Mouse (Mus musculus): Measurements from ENCODE around the gene Tcea2. TPM values are rescaled to one million over a fixed set of nuclear protein-coding genes. Genes with fewer than 3 reads are reported as not detected.

Tcea2 gene
- polyA plus RNA-seq, 1 experiment from 2014 or later, result 12.1 TPM

- ATAC-seq (replicated peaks; ENCODE audit: low FRiP score) (no peak), DNase-seq (ENCODE audit: low spot score) (no peak)
Observed at GRCm38 (mm10) chr2:181653523-181653922, 26.6 kb upstream of the Tcea2 start.

DNA sequence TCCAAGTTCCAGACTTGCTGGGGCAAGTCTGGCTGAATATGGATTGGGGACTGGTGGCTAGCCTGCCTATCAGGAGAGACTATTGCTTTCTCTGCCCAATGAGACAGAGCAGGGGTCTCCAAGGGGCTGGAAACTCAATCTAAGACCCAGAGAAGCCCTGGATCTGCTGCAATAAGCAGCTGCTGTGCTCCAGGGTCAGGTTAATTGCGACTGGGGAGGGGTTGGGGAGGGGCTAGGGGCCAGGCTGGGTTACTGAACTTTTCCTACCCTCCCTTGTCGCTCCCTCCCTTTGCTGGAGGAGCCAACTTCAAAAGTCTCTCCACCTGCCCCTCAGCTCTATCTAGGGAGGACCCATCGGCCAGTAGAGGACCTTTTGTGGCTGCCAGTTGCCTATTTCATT, 23.4 kb upstream of the Tcea2 start, which contains the start of gene Gm29797:
Gene Gm29797, plus strand, starts transcription at position 301 of the 400 bp plus-strand sequence.
- Histone ChIP-seq H3K4me3 (ENCODE audit: low read depth, low read length) (no peak within 1 kb of the TSS), H3K4me2 (no peak within 1 kb of the TSS), H3K9ac (ENCODE audit: low read depth, low read length) (no peak within 1 kb of the TSS), H3K27ac (ENCODE audit: low read depth, low read length) (no peak within 1 kb of the TSS), H3K9me3 (ENCODE audit: control insufficient read depth, low read length) (no peaks in the 10 kb centered on the region), H3K36me3 (ENCODE audit: control insufficient read depth, insufficient read depth, low read length) (peaks cover 21% of the 10 kb centered on the region), H3K4me1 (replicated peaks; ENCODE audit: control insufficient read depth, insufficient read depth, low read length) (peaks cover 3% of the 10 kb centered on the region), H3K27me3 (replicated peaks; ENCODE audit: control insufficient read depth, insufficient read depth, low read length) (no peaks in the 10 kb centered on the region)
- no peak for ATAC-seq (replicated peaks; ENCODE audit: low FRiP score)
- DNase-seq (ENCODE audit: low spot score), result no peak
- 76% methylated on average over 3 of the region's 3 CpGs for WGBS

More at GRCm38 (mm10) chr2:181653523-181653922, 26.6 kb upstream of the Tcea2 start:
- 87% methylated on average over 1 of the region's 1 CpGs for WGBS
- Histone ChIP-seq H3K9me3 (ENCODE audit: control insufficient read depth, low read length) (no peaks in the 10 kb centered on the region), H3K36me3 (ENCODE audit: control insufficient read depth, insufficient read depth, low read length) (peaks cover 45% of the 10 kb centered on the region), H3K9ac (ENCODE audit: low read depth, low read length) (no peak overlapping the region), H3K4me3 (ENCODE audit: low read depth, low read length) (no peak overlapping the region), H3K4me1 (replicated peaks; ENCODE audit: control insufficient read depth, insufficient read depth, low read length) (no peaks in the 10 kb centered on the region), H3K4me2 (no peak overlapping the region), H3K27me3 (replicated peaks; ENCODE audit: control insufficient read depth, insufficient read depth, low read length) (no peaks in the 10 kb centered on the region), H3K27ac (ENCODE audit: low read depth, low read length) (no peak overlapping the region)

DNA sequence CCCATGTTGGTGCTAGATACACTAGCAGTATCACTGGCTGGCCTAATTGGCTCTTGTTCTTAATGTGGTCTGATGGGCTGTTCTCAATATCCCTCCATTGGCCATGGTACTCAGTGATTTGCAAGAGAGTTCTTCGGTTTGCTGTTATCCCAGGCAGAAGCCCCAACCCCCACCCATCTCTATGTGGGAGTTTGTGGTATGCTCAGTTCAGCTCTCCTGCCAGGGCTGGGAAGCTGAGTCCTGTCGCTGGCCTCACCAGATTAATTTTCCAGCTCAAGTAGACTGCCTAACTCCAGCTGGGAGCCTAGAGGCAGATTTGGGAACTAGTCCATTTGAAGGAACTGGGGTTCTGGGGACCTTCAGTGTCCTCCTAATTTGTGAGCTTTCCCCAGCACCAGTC, 22.7 kb upstream of the Tcea2 start:
- H3K4me3 ChIP-seq (ENCODE audit: low read depth, low read length), result no peak overlapping the region
- peaks cover 15% of the 10 kb centered on the region for H3K36me3 ChIP-seq (ENCODE audit: control insufficient read depth, insufficient read depth, low read length)
- no peak overlapping the region for H3K9ac ChIP-seq (ENCODE audit: low read depth, low read length)
- H3K27me3 ChIP-seq (replicated peaks; ENCODE audit: control insufficient read depth, insufficient read depth, low read length), result no peaks in the 10 kb centered on the region
- DNase-seq (ENCODE audit: low spot score) (no peak), ATAC-seq (replicated peaks; ENCODE audit: low FRiP score) (no peak)
- no peak overlapping the region for H3K4me2 ChIP-seq
- peaks cover 4% of the 10 kb centered on the region for H3K4me1 ChIP-seq (replicated peaks; ENCODE audit: control insufficient read depth, insufficient read depth, low read length)
- H3K9me3 ChIP-seq (ENCODE audit: control insufficient read depth, low read length), result no peaks in the 10 kb centered on the region
- H3K27ac ChIP-seq (ENCODE audit: low read depth, low read length), result no peak overlapping the region
- WGBS, result 61% methylated on average over 2 of the region's 2 CpGs

DNA sequence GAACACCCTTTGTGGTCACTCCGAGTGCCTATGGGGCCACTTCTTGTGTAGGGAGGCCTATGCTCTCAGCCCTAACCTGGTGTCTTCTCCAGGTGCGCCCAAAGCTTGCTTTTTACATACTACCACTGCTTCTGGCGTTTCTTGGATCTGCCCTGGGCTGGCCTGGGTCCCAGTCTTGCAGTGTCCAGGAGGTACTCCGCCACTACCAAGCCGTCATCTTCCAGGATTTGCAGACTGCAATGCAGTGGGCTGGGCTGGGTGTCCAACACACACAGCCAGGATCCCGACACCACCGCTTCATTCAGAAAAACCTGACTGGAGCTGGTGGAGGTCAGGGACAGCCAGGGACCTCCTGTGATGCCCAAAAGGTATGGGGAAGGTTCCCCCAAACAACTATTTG, 21.6 kb upstream of the Tcea2 start:
- 85% methylated on average over 7 of the region's 7 CpGs for WGBS
- no peak overlapping the region for H3K9ac ChIP-seq (ENCODE audit: low read depth, low read length)
- ATAC-seq (replicated peaks; ENCODE audit: low FRiP score) (no peak), DNase-seq (ENCODE audit: low spot score) (no peak)
- H3K4me2 ChIP-seq, result no peak overlapping the region
- H3K9me3 ChIP-seq (ENCODE audit: control insufficient read depth, low read length), result no peaks in the 10 kb centered on the region
- H3K27me3 ChIP-seq (replicated peaks; ENCODE audit: control insufficient read depth, insufficient read depth, low read length), result no peaks in the 10 kb centered on the region
- H3K4me1 ChIP-seq (replicated peaks; ENCODE audit: control insufficient read depth, insufficient read depth, low read length), result peaks cover 11% of the 10 kb centered on the region
- peaks cover 12% of the 10 kb centered on the region for H3K36me3 ChIP-seq (ENCODE audit: control insufficient read depth, insufficient read depth, low read length)
- H3K4me3 ChIP-seq (ENCODE audit: low read depth, low read length), result no peak overlapping the region
- H3K27ac ChIP-seq (ENCODE audit: low read depth, low read length), result no peak overlapping the region

DNA sequence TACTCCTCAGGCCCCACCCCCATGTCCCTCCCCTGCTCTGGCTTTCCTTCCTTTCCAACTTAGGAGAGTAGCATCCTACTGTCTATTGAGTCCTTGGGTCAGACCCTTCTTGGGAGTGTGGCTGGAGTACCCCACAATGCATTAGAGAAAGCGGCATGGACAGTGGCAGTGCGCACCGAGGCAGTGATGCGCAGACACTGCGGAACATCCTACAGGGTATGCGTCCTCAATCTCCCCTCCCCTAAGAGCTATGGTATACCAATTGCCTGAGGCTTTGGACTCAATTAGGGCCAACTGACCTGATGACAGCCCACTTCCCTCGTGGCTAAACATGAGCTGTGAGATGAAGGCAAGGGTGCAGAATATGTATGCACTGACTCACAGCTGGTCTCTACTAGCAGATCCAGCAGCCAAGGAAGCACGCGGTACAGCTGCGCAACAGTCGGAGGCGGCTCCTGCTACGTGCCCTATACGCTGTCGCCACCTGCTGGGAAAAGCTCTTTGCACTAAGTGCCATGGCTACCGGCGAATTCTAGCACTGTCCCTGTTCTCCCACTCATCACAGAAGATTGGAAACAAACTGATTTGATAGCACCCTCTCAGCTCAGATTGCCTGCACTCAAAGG, 21.1 kb upstream of the Tcea2 start:
- 32% methylated on average over 17 of the region's 17 CpGs for WGBS
- no peak overlapping the region for H3K27ac ChIP-seq (ENCODE audit: low read depth, low read length)
- ATAC-seq (replicated peaks; ENCODE audit: low FRiP score), result peak; percentile 54
- 0 out of 2 replicates have a peak overlapping the region, but pooled peaks have one; percentile 23 for H3K4me2 ChIP-seq
- H3K9ac ChIP-seq (ENCODE audit: low read depth, low read length), result no peak overlapping the region
- peak; percentile 46 for DNase-seq (ENCODE audit: low spot score)
- no peaks in the 10 kb centered on the region for H3K27me3 ChIP-seq (replicated peaks; ENCODE audit: control insufficient read depth, insufficient read depth, low read length)
- no peaks in the 10 kb centered on the region for H3K9me3 ChIP-seq (ENCODE audit: control insufficient read depth, low read length)
- no peak overlapping the region for H3K4me3 ChIP-seq (ENCODE audit: low read depth, low read length)
- H3K36me3 ChIP-seq (ENCODE audit: control insufficient read depth, insufficient read depth, low read length), result peaks cover 9% of the 10 kb centered on the region; the same call in 1 of the 2 replicates
- H3K4me1 ChIP-seq (replicated peaks; ENCODE audit: control insufficient read depth, insufficient read depth, low read length), result peaks cover 14% of the 10 kb centered on the region

DNA sequence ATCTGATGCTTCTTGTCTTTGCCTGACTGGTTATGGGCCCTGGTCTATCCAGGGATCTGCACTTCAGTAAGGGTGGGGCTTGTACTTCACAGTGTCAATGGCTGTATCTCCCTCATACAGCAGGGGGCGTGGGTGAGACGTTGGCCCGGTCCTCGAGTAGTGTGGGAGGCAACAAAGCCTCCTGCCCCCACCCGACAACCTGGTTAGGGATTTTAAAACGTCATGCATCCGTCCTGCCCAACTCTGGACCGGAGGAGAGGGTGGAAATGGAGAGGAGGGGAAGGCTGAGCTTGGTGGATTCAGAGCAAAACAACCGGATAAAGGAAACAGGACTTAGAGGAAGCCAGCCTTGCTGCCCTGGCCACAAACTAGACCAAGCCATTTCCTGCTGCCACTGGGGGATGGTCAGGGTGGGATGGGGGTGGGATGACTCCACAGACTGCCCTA, 20.5 kb upstream of the Tcea2 start:
- no peaks in the 10 kb centered on the region for H3K9me3 ChIP-seq (ENCODE audit: control insufficient read depth, low read length)
- no peaks in the 10 kb centered on the region for H3K27me3 ChIP-seq (replicated peaks; ENCODE audit: control insufficient read depth, insufficient read depth, low read length)
- H3K4me1 ChIP-seq (replicated peaks; ENCODE audit: control insufficient read depth, insufficient read depth, low read length), result peaks cover 14% of the 10 kb centered on the region
- no peak overlapping the region for H3K27ac ChIP-seq (ENCODE audit: low read depth, low read length)
- H3K36me3 ChIP-seq (ENCODE audit: control insufficient read depth, insufficient read depth, low read length), result peaks cover 8% of the 10 kb centered on the region; the same call in 1 of the 2 replicates
- peak; percentile 82 for ATAC-seq (replicated peaks; ENCODE audit: low FRiP score)
- WGBS, result 8% methylated on average over 9 of the region's 9 CpGs
- H3K4me2 ChIP-seq, result peak overlapping the region; percentile 23; the same call in 1 of the 2 replicates
- peak; percentile 73 for DNase-seq (ENCODE audit: low spot score)
- no peak overlapping the region for H3K4me3 ChIP-seq (ENCODE audit: low read depth, low read length)
- no peak overlapping the region for H3K9ac ChIP-seq (ENCODE audit: low read depth, low read length)

- DNase-seq (ENCODE audit: low spot score) (no peak), ATAC-seq (replicated peaks; ENCODE audit: low FRiP score) (peak; percentile 3; the same call in 1 of the 2 replicates)
- Histone ChIP-seq H3K4me3 (ENCODE audit: low read depth, low read length) (no peak overlapping the region), H3K27me3 (replicated peaks; ENCODE audit: control insufficient read depth, insufficient read depth, low read length) (no peaks in the 10 kb centered on the region), H3K4me2 (no peak overlapping the region), H3K36me3 (ENCODE audit: control insufficient read depth, insufficient read depth, low read length) (no peaks in the 10 kb centered on the region), H3K9ac (ENCODE audit: low read depth, low read length) (no peak overlapping the region), H3K9me3 (ENCODE audit: control insufficient read depth, low read length) (no peaks in the 10 kb centered on the region), H3K4me1 (replicated peaks; ENCODE audit: control insufficient read depth, insufficient read depth, low read length) (peaks cover 14% of the 10 kb centered on the region), H3K27ac (ENCODE audit: low read depth, low read length) (peak overlapping the region; percentile 46; the same call in 1 of the 2 replicates)
- WGBS, result 73% methylated on average over 3 of the region's 3 CpGs
Observed at GRCm38 (mm10) chr2:181662620-181663297, 17.4 kb upstream of the Tcea2 start.

GRCm38 (mm10) chr2:181663298-181663630, 16.8 kb upstream of the Tcea2 start:
- H3K4me3 ChIP-seq (ENCODE audit: low read depth, low read length), result no peak overlapping the region
- peaks cover 14% of the 10 kb centered on the region for H3K4me1 ChIP-seq (replicated peaks; ENCODE audit: control insufficient read depth, insufficient read depth, low read length)
- peaks cover 3% of the 10 kb centered on the region for H3K27me3 ChIP-seq (replicated peaks; ENCODE audit: control insufficient read depth, insufficient read depth, low read length)
- 12% methylated on average over 4 of the region's 4 CpGs for WGBS
- H3K27ac ChIP-seq (ENCODE audit: low read depth, low read length), result peak overlapping the region; percentile 46; the same call in 1 of the 2 replicates
- no peak overlapping the region for H3K9ac ChIP-seq (ENCODE audit: low read depth, low read length)
- H3K9me3 ChIP-seq (ENCODE audit: control insufficient read depth, low read length), result no peaks in the 10 kb centered on the region
- H3K36me3 ChIP-seq (ENCODE audit: control insufficient read depth, insufficient read depth, low read length), result no peaks in the 10 kb centered on the region
- no peak overlapping the region for H3K4me2 ChIP-seq
- ATAC-seq (replicated peaks; ENCODE audit: low FRiP score), result peak; percentile 24
- no peak for DNase-seq (ENCODE audit: low spot score)
